Mouse (Mus musculus) neural tube, embryonic 15.5 days (tissue): ENCODE measurements at regions not wholly inside any gene's neighbourhood (a gene's known extent, or its start where the extent isn't known, plus 50 kb on each side); places are given as distances from the start of the nearest gene placed in this dataset.

Experiments used
- ATAC-seq: fragments of 200-750 bp; cut with Nextera tagmentation; 2 replicates; pipeline ENCODE4 v1.8.0; 2017; ENCODE audit warnings: mild to moderate bottlenecking, moderate TSS enrichment, moderate library complexity; ENCODE audit not compliant: low FRiP score
- H3K27ac ChIP-seq: fragments of 300-500 bp; sonication (generic); replicated peaks from 2 replicates; pipeline ENCODE4 v1.5.1; 2015; ENCODE audit warnings: mild to moderate bottlenecking, inconsistent platforms
- H3K27me3 ChIP-seq: fragments of 300-500 bp; sonication (generic); replicated peaks from 2 replicates; pipeline ENCODE4 v1.6.1; 2015; ENCODE audit warnings: inconsistent platforms
- H3K36me3 ChIP-seq: fragments of 300-500 bp; sonication (generic); 2 replicates; pipeline ENCODE4 v1.6.1; 2015; ENCODE audit warnings: inconsistent platforms
- H3K4me1 ChIP-seq: fragments of 300-500 bp; sonication (generic); 2 replicates; pipeline ENCODE4 v1.6.1; 2015; ENCODE audit warnings: inconsistent platforms
- H3K4me2 ChIP-seq: fragments of 300-500 bp; sonication (generic); 2 replicates; pipeline ENCODE4 v1.6.1; 2015; ENCODE audit warnings: inconsistent platforms, mild to moderate bottlenecking, moderate library complexity
- H3K4me3 ChIP-seq: fragments of 300-500 bp; sonication (generic); replicated peaks from 2 replicates; pipeline ENCODE4 v1.5.1; 2015; ENCODE audit warnings: mild to moderate bottlenecking, inconsistent platforms
- H3K9ac ChIP-seq: fragments of 300-500 bp; sonication (generic); replicated peaks from 2 replicates; pipeline ENCODE4 v1.6.1; 2015; ENCODE audit warnings: mild to moderate bottlenecking, inconsistent platforms
- H3K9me3 ChIP-seq: fragments of 300-500 bp; sonication (generic); replicated peaks from 2 replicates; pipeline ENCODE4 v1.6.1; 2016; ENCODE audit warnings: inconsistent platforms
- WGBS: fragments of 180-500 bp; shearing (Covaris S2); methylation state at CpG from one replicate; pipeline ENCODE4 v1.1.7; 2015; ENCODE audit warnings: mixed read lengths; 5-methylcytosine and 5-hydroxymethylcytosine counted together

GRCm38 (mm10) chr7:88185120-88185796 is 92.6 kb upstream of the Ctsc start:
- ATAC-seq: no peak
- Histone ChIP-seq H3K4me2 (no peak overlapping the region), H3K27me3 (no peaks in the 10 kb centered on the region), H3K9me3 (no peaks in the 10 kb centered on the region), H3K4me3 (no peak overlapping the region), H3K27ac (no peak overlapping the region), H3K4me1 (no peaks in the 10 kb centered on the region), H3K9ac (no peak overlapping the region), H3K36me3 (no peaks in the 10 kb centered on the region)
- 80% methylated on average over 6 of the region's 6 CpGs for WGBS

DNA sequence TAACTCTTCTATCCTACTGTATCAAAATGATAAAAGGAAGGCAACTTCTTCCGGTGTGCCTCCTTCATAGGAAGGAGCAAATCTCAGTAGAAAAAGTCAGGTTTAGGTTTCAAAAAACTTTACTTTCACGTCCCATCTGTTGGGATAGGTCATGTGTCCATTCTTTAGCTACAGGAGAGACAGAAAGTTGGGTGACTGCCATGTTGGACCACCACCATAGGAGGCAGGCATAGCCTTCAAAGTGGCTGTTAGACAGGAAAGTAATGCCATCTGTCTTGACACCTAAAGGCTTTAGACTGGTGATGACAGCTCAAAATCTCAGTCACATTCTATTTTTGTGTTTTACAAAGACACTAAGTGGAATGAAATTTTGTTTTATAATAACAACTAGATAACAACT is 90.3 kb upstream of the Ctsc start:
- Histone ChIP-seq H3K27ac (no peak overlapping the region), H3K9me3 (no peaks in the 10 kb centered on the region), H3K9ac (no peak overlapping the region), H3K4me3 (no peak overlapping the region), H3K4me2 (no peak overlapping the region), H3K4me1 (no peaks in the 10 kb centered on the region), H3K27me3 (no peaks in the 10 kb centered on the region), H3K36me3 (no peaks in the 10 kb centered on the region)
- ATAC-seq: no peak
- WGBS: 85% methylated on average over 2 of the region's 2 CpGs

- no peaks in the 10 kb centered on the region for H3K4me1 ChIP-seq
- no peak overlapping the region for H3K27ac ChIP-seq
- no peak overlapping the region for H3K9ac ChIP-seq
- H3K4me3 ChIP-seq: no peak overlapping the region
- no peak for ATAC-seq
- 87% methylated on average over 2 of the region's 2 CpGs for WGBS
- H3K9me3 ChIP-seq: no peaks in the 10 kb centered on the region
- no peaks in the 10 kb centered on the region for H3K36me3 ChIP-seq
- H3K27me3 ChIP-seq: no peaks in the 10 kb centered on the region
- no peak overlapping the region for H3K4me2 ChIP-seq
Observed at GRCm38 (mm10) chr7:88192771-88193170, 85.1 kb upstream of the Ctsc start.

GRCm38 (mm10) chr7:88199043-88199442 is 78.8 kb upstream of the Ctsc start:
- 72% methylated on average over 4 of the region's 4 CpGs for WGBS
- no peak overlapping the region for H3K4me2 ChIP-seq
- H3K27ac ChIP-seq: no peak overlapping the region
- H3K9ac ChIP-seq: no peak overlapping the region
- H3K4me3 ChIP-seq: no peak overlapping the region
- ATAC-seq: no peak
- H3K36me3 ChIP-seq: no peaks in the 10 kb centered on the region
- no peaks in the 10 kb centered on the region for H3K27me3 ChIP-seq
- no peaks in the 10 kb centered on the region for H3K4me1 ChIP-seq
- H3K9me3 ChIP-seq: no peaks in the 10 kb centered on the region

DNA sequence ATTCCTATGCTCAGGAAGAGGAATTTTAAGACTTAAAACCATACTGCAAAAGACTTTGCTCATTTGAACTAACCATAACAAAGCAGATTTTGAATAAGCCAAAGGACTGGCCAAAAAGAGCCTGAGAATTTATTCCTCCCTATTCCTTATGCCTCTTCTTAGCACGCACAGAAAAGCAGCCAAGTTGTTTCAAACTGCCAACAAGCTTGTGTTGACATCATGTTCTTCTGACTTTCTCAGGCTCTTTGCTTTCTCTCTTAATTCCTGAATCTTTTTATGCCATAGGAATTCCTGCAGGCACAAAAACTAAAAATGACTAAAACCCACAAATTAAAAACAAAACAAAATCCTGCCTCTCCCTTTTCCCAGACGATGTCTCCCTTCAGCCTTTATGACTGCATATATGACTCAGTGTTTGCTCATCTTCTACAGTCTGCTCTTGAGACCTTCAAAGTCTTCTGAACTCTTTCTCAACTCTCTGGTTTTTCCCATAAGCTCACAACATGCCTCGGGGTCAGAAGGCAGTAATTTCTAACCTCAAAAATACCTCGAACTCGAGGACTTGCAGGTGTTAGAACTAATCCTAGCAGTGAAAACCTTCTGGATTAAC is 77.9 kb upstream of the Ctsc start:
- Histone ChIP-seq H3K36me3 (no peaks in the 10 kb centered on the region), H3K27ac (no peak overlapping the region), H3K4me2 (no peak overlapping the region), H3K4me1 (no peaks in the 10 kb centered on the region), H3K9me3 (no peaks in the 10 kb centered on the region), H3K9ac (no peak overlapping the region), H3K4me3 (no peak overlapping the region), H3K27me3 (no peaks in the 10 kb centered on the region)
- WGBS: 89% methylated on average over 5 of the region's 5 CpGs
- no peak for ATAC-seq

GRCm38 (mm10) chr7:88201658-88202364 is 76.1 kb upstream of the Ctsc start:
- H3K4me3 ChIP-seq: no peak overlapping the region
- no peak for ATAC-seq
- H3K4me2 ChIP-seq: no peak overlapping the region

GRCm38 (mm10) chr7:88206223-88206827 is 71.6 kb upstream of the Ctsc start:
- H3K4me1 ChIP-seq: peaks cover 5% of the 10 kb centered on the region; the same call in 1 of the 2 replicates
- no peak for ATAC-seq
- H3K4me2 ChIP-seq: no peak overlapping the region
- H3K4me3 ChIP-seq: no peak overlapping the region
- no peaks in the 10 kb centered on the region for H3K9me3 ChIP-seq
- H3K27ac ChIP-seq: peak overlapping the region; percentile 56; the same call in 1 of the 2 replicates
- no peaks in the 10 kb centered on the region for H3K36me3 ChIP-seq
- no peak overlapping the region for H3K9ac ChIP-seq
- no peaks in the 10 kb centered on the region for H3K27me3 ChIP-seq
- WGBS: 61% methylated on average over 2 of the region's 2 CpGs

More at GRCm38 (mm10) chr7:88201658-88202364, 76.1 kb upstream of the Ctsc start:
- 86% methylated on average over 3 of the region's 3 CpGs for WGBS
- Histone ChIP-seq H3K36me3 (no peaks in the 10 kb centered on the region), H3K27ac (no peak overlapping the region), H3K9ac (no peak overlapping the region), H3K27me3 (no peaks in the 10 kb centered on the region), H3K4me1 (peaks cover under 1% of the 10 kb centered on the region; the same call in 1 of the 2 replicates), H3K9me3 (no peaks in the 10 kb centered on the region)

GRCm38 (mm10) chr7:88206914-88207710 is 70.8 kb upstream of the Ctsc start:
- WGBS: 15% methylated on average over 10 of the region's 10 CpGs
- Histone ChIP-seq H3K36me3 (no peaks in the 10 kb centered on the region), H3K4me2 (peak overlapping the region; percentile 27), H3K4me1 (peaks cover 5% of the 10 kb centered on the region; the same call in 1 of the 2 replicates), H3K9ac (no peak overlapping the region), H3K9me3 (no peaks in the 10 kb centered on the region), H3K4me3 (no peak overlapping the region), H3K27me3 (no peaks in the 10 kb centered on the region), H3K27ac (peak overlapping the region; percentile 56)
- peak; percentile 86 for ATAC-seq

GRCm38 (mm10) chr7:88214713-88215198 is 63.1 kb upstream of the Ctsc start:
- Histone ChIP-seq H3K36me3 (no peaks in the 10 kb centered on the region), H3K4me1 (no peaks in the 10 kb centered on the region), H3K9ac (no peak overlapping the region), H3K27ac (no peak overlapping the region), H3K4me2 (no peak overlapping the region), H3K27me3 (no peaks in the 10 kb centered on the region), H3K9me3 (no peaks in the 10 kb centered on the region), H3K4me3 (no peak overlapping the region)
- whole genome bisulfite sequencing: 48% methylated on average over 2 of the region's 2 CpGs
- no peak for ATAC-seq

GRCm38 (mm10) chr7:88215425-88215824 is 62.5 kb upstream of the Ctsc start:
- H3K4me1 ChIP-seq: no peaks in the 10 kb centered on the region
- no peaks in the 10 kb centered on the region for H3K27me3 ChIP-seq
- H3K4me3 ChIP-seq: no peak overlapping the region
- ATAC-seq: no peak
- H3K9ac ChIP-seq: no peak overlapping the region
- H3K36me3 ChIP-seq: no peaks in the 10 kb centered on the region
- 93% methylated on average over 1 of the region's 1 CpGs for WGBS
- no peak overlapping the region for H3K4me2 ChIP-seq
- H3K27ac ChIP-seq: no peak overlapping the region
- H3K9me3 ChIP-seq: no peaks in the 10 kb centered on the region

DNA sequence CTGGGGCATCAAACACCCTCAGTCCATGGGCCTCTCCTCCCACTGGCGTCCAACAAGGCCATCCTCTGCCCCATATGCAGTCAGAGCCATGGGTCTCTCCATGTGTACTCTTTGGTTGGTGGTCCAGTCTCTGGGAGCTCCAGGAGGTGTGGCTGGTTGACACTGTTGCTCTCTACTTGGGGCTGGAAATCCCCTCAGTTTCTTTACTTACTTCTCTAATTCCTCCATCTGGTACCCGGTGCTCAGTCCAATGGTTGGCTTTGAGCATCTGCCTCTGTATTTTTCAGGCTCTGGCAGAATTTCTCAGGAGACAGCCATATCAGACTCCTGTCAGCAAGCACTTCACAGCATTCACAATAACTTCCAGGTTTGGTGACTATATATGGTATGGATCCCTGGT is 55.7 kb upstream of the Ctsc start:
- H3K9ac ChIP-seq: no peak overlapping the region
- H3K4me3 ChIP-seq: no peak overlapping the region
- no peak overlapping the region for H3K27ac ChIP-seq
- H3K9me3 ChIP-seq: no peaks in the 10 kb centered on the region
- WGBS: 83% methylated on average over 2 of the region's 2 CpGs
- H3K4me2 ChIP-seq: no peak overlapping the region
- H3K36me3 ChIP-seq: no peaks in the 10 kb centered on the region
- no peaks in the 10 kb centered on the region for H3K27me3 ChIP-seq
- H3K4me1 ChIP-seq: no peaks in the 10 kb centered on the region
- no peak for ATAC-seq
